Mouse (Mus musculus): ENCODE measurements around the gene Mmp14. TPM values are rescaled to one million over a fixed set of nuclear protein-coding genes. Genes with fewer than 3 reads are reported as not detected.

The Mmp14 gene
- total and polyA plus RNA-seq, 3 experiments: 19.4 to 29.9 TPM; not detected in 1

- Histone ChIP-seq H3K27me3 (ENCODE audit: control insufficient read depth in 1 of 2, insufficient read depth in 2 of 2, low read length in 2 of 2) (no peaks in the 10 kb centered on the region), H3K4me3 (ENCODE audit: control insufficient read depth in 1 of 2, insufficient read depth in 1 of 2, low read depth in 2 of 2, low read length in 2 of 2) (no peak overlapping the region), H3K9me3 (replicated peaks; ENCODE audit: insufficient read depth, low read length) (no peaks in the 10 kb centered on the region), H3K79me2 (ENCODE audit: control insufficient read depth, insufficient read depth, low read length, poor library complexity) (no peaks in the 10 kb centered on the region), H3K27ac (ENCODE audit: control insufficient read depth, low read depth, low read length) (no peak overlapping the region), H3K36me3 (ENCODE audit: control insufficient read depth in 1 of 2, insufficient read depth in 2 of 2, low read length in 2 of 2) (peaks cover 0 to 22% of the 10 kb centered on the region in 2 experiments; a peak in 2 of 4 replicates), H3K9ac (ENCODE audit: control insufficient read depth, low read depth, low read length, poor library complexity, severe bottlenecking) (no peak overlapping the region), H3K4me1 (ENCODE audit: control insufficient read depth in 1 of 2, insufficient read depth in 2 of 2, low read length in 2 of 2) (peaks cover 18 to 26% of the 10 kb centered on the region in 2 experiments)
- TF ChIP-seq GATA1 (IDR thresholded peaks at IDR 0.05; ENCODE audit: low read depth, low read length) (no peak), RCOR1 (IDR thresholded peaks at IDR 0.05; ENCODE audit: low read depth, low read length) (no peak), ELF1 (IDR thresholded peaks at IDR 0.05; ENCODE audit: low read depth, low read length) (no peak), ZKSCAN1 (IDR thresholded peaks at IDR 0.05; ENCODE audit: low read depth, low read length) (no peak), MXI1 (IDR thresholded peaks at IDR 0.05; ENCODE audit: low read depth, low read length) (no peak), MAX (IDR thresholded peaks at IDR 0.05; ENCODE audit: low read length) (no peak), MYB (IDR thresholded peaks at IDR 0.05; ENCODE audit: low read depth, low read length) (no peak), RAD21 (IDR thresholded peaks at IDR 0.05; ENCODE audit: low read depth, low read length) (no peak), ZNF384 (IDR thresholded peaks at IDR 0.05; ENCODE audit: low read depth, low read length) (no peak), JUND (IDR thresholded peaks at IDR 0.05; ENCODE audit: low read depth, low read length) (no peak), MAFK (IDR thresholded peaks at IDR 0.05; ENCODE audit: borderline replicate concordance, low read depth, low read length) (no peak), KAT2A (conservative IDR thresholded peaks at IDR 0.05; ENCODE audit: low read depth, low read length) (no peak), MEF2A (IDR thresholded peaks at IDR 0.05; ENCODE audit: extremely low read depth, insufficient replicate concordance, low read depth, low read length, poor library complexity, severe bottlenecking) (no peak), CHD2 (IDR thresholded peaks at IDR 0.05; ENCODE audit: low read length) (no peak), ZMIZ1 (IDR thresholded peaks at IDR 0.05; ENCODE audit: low read depth, low read length) (no peak), POLR2A (IDR thresholded peaks at IDR 0.05; ENCODE audit: control insufficient read depth in 1 of 2, insufficient read depth in 1 of 2, low read depth in 1 of 2, low read length in 2 of 2, poor library complexity in 1 of 2) (no peak), ZC3H11A (IDR thresholded peaks at IDR 0.05; ENCODE audit: low read depth, low read length) (no peak)
- no peak for DNase-seq (ENCODE audit: low read depth, low spot score)
Measured at GRCm38 (mm10) chr14:54474744-54475143, 43.3 kb downstream of the Mmp14 start.

- H3K27ac ChIP-seq (ENCODE audit: control insufficient read depth, low read depth, low read length): peak within 1 kb of the TSS; percentile 80
- no peaks in the 10 kb centered on the region for H3K27me3 ChIP-seq (ENCODE audit: control insufficient read depth in 1 of 2, insufficient read depth in 2 of 2, low read length in 2 of 2)
- TF ChIP-seq ZKSCAN1 (IDR thresholded peaks at IDR 0.05; ENCODE audit: low read depth, low read length) (no peak), ZC3H11A (IDR thresholded peaks at IDR 0.05; ENCODE audit: low read depth, low read length) (no peak), NELFE (IDR thresholded peaks at IDR 0.05; ENCODE audit: low read depth, low read length) (no peak), UBTF (IDR thresholded peaks at IDR 0.05; ENCODE audit: borderline replicate concordance, insufficient read depth, low read depth, low read length) (no peak), NRF1 (IDR thresholded peaks at IDR 0.05; ENCODE audit: insufficient read depth, low read depth, low read length, poor library complexity, severe bottlenecking) (no peak), SIN3A (IDR thresholded peaks at IDR 0.05; ENCODE audit: low read length) (no peak), RCOR1 (IDR thresholded peaks at IDR 0.05; ENCODE audit: low read depth, low read length) (no peak), ZNF384 (IDR thresholded peaks at IDR 0.05; ENCODE audit: low read depth, low read length) (no peak), TBP (IDR thresholded peaks at IDR 0.05; ENCODE audit: low read depth, low read length) (no peak), CTCF (IDR thresholded peaks at IDR 0.05 in 2 of 3, conservative IDR thresholded peaks at IDR 0.05 in 1 of 3; ENCODE audit: control insufficient read depth in 1 of 3, insufficient read depth in 1 of 3, low read depth in 2 of 3, low read length in 3 of 3, poor library complexity in 1 of 3, severe bottlenecking in 1 of 3) (no peak), ZMIZ1 (IDR thresholded peaks at IDR 0.05; ENCODE audit: low read depth, low read length) (no peak), HCFC1 (IDR thresholded peaks at IDR 0.05; ENCODE audit: low read depth, low read length) (no peak), CHD1 (IDR thresholded peaks at IDR 0.05; ENCODE audit: low read depth, low read length) (no peak), SMC3 (IDR thresholded peaks at IDR 0.05; ENCODE audit: low read depth, low read length) (no peak)
- peaks cover 0 to 22% of the 10 kb centered on the region in 2 experiments; a peak in 2 of 4 replicates for H3K36me3 ChIP-seq (ENCODE audit: control insufficient read depth in 1 of 2, insufficient read depth in 2 of 2, low read length in 2 of 2)
- DNase-seq (ENCODE audit: low read depth, low spot score): no peak
- no peaks in the 10 kb centered on the region for H3K79me2 ChIP-seq (ENCODE audit: control insufficient read depth, insufficient read depth, low read length, poor library complexity)
- peak within 1 kb of the TSS; percentile 49; the same call in 1 of the 2 replicates for H3K9ac ChIP-seq (ENCODE audit: control insufficient read depth, low read depth, low read length, poor library complexity, severe bottlenecking)
- H3K4me3 ChIP-seq (ENCODE audit: control insufficient read depth in 1 of 2, insufficient read depth in 1 of 2, low read depth in 2 of 2, low read length in 2 of 2): no peak within 1 kb of the TSS
- peaks cover 19 to 29% of the 10 kb centered on the region in 2 experiments for H3K4me1 ChIP-seq (ENCODE audit: control insufficient read depth in 1 of 2, insufficient read depth in 2 of 2, low read length in 2 of 2)
- H3K9me3 ChIP-seq (replicated peaks; ENCODE audit: insufficient read depth, low read length): no peaks in the 10 kb centered on the region
Measured at GRCm38 (mm10) chr14:54475941-54476844, 44.8 kb downstream of the Mmp14 start, which contains the start of gene Rem2. TSS of gene Rem2 (plus strand) at chr14:54476100.
